Mouse (Mus musculus) bone marrow, adult 2 months (tissue): Measurements from ENCODE around the gene Phactr2.

Experiments
- CTCF ChIP-seq: fragments of 200-500 bp; IDR thresholded peaks from 2 replicates; pipeline ENCODE4 v1.5.1; 2011; ENCODE audit warnings: low read length, control low read depth; ENCODE audit not compliant: control insufficient read depth, insufficient read depth
- POLR2A ChIP-seq: fragments of 200-500 bp; IDR thresholded peaks from 2 replicates; pipeline ENCODE4 v1.6.1; 2011; ENCODE audit warnings: low read depth, mild to moderate bottlenecking, control low read depth, low read length, borderline replicate concordance; ENCODE audit not compliant: control insufficient read depth

- TF ChIP-seq POLR2A (no peak), CTCF (no peak)
These were observed 197.9 kb downstream of the Phactr2 start for GRCm38 (mm10) chr10:13276298-13276697.
